Mouse (Mus musculus) frontal cortex, postnatal 36 days (tissue): Measurements from ENCODE around the gene Zfp260.
"Not testable (repeated sequence)": the region's sequence is repeated elsewhere in the genome, so short reads cannot be mapped to it uniquely, and the experiment has no call there.

Experiments
- DNase-seq, 2 experiments: peaks; one replicate each; pipeline ENCODE4 v3.0.0; 2022; ENCODE audit warnings: low spot score in 2 of 2

The Zfp260 gene

GRCm38 (mm10) chr7:30094646-30095429, at the start of gene Zfp260:
Gene Zfp260, plus strand, starts transcription at chr7:30094777.
- peak; percentile 92 to 94 for DNase-seq

GRCm38 (mm10) chr7:30048126-30048525, 46.5 kb upstream of the Zfp260 start:
- DNase-seq = no peak

GRCm38 (mm10) chr7:30050882-30051548, 43.6 kb upstream of the Zfp260 start, which contains the start of gene Zfp14:
Gene Zfp14, minus strand, starts transcription at chr7:30051380.
- peak; percentile 93 to 94 for DNase-seq

- DNase-seq = no peak
Observed at GRCm38 (mm10) chr7:30053591-30053990, 41.0 kb upstream of the Zfp260 start.

GRCm38 (mm10) chr7:30060341-30060740, 34.2 kb upstream of the Zfp260 start:
- DNase-seq = no peak

- no peak for DNase-seq
Observed at GRCm38 (mm10) chr7:30062478-30062877, 32.1 kb upstream of the Zfp260 start.

GRCm38 (mm10) chr7:30064622-30065021, 30.0 kb upstream of the Zfp260 start:
- no peak for DNase-seq

GRCm38 (mm10) chr7:30072146-30073028, 22.2 kb upstream of the Zfp260 start, which contains the start of gene Zfp82:
Gene Zfp82, minus strand, starts transcription at chr7:30072900.
- DNase-seq = peak; percentile 84 to 85

- peak; percentile 39 to 47 for DNase-seq
Observed at GRCm38 (mm10) chr7:30086524-30086923, 8.1 kb upstream of the Zfp260 start.

- DNase-seq = no peak
Observed at GRCm38 (mm10) chr7:30089405-30089804, 5.2 kb upstream of the Zfp260 start.

GRCm38 (mm10) chr7:30090092-30090969, 4.2 kb upstream of the Zfp260 start, which contains the start of the genes Gm26920 and Zfp566:
Gene Gm26920, minus strand, starts transcription at chr7:30090410.
Gene Zfp566, minus strand, starts transcription at chr7:30090527.
- DNase-seq = peak; percentile 96

GRCm38 (mm10) chr7:30090970-30091585, 3.5 kb upstream of the Zfp260 start:
- peak in 1 of 2 experiments; percentile 13 for DNase-seq

GRCm38 (mm10) chr7:30092666-30093065, 1.9 kb upstream of the Zfp260 start:
- DNase-seq = no peak

- no peak for DNase-seq
Observed at GRCm38 (mm10) chr7:30093918-30094415, 610 bp upstream of the Zfp260 start.

GRCm38 (mm10) chr7:30095551-30096125, 1.1 kb downstream of the Zfp260 start:
- DNase-seq = no peak

GRCm38 (mm10) chr7:30099297-30099696, 4.7 kb downstream of the Zfp260 start:
- peak; percentile 79 to 86 for DNase-seq

GRCm38 (mm10) chr7:30116076-30116475, 21.5 kb downstream of the Zfp260 start:
- DNase-seq = no peak

- not testable (repeated sequence) for DNase-seq
Observed at GRCm38 (mm10) chr7:30117935-30118334, 23.4 kb downstream of the Zfp260 start.

GRCm38 (mm10) chr7:30121308-30122187, 27.0 kb downstream of the Zfp260 start, which contains the start of gene Zfp382:
Gene Zfp382, plus strand, starts transcription at chr7:30121942.
- peak; percentile 90 to 91 for DNase-seq
